Mouse (Mus musculus) embryonic facial prominence, embryonic 12.5 days (tissue): ENCODE data around the gene Smad9. TPM values are rescaled to one million over a fixed set of nuclear protein-coding genes. Genes with fewer than 3 reads are reported as not detected.

Source experiments
- ATAC-seq: fragments of 200-750 bp; cut with Nextera tagmentation; 2 replicates; pipeline ENCODE4 v1.8.0; 2017; ENCODE audit not compliant: insufficient number of reproducible peaks, insufficient read depth, low FRiP score, low TSS enrichment
- H3K27ac ChIP-seq: fragments of 300-500 bp; sonication (generic); 2 replicates; pipeline ENCODE4 v1.5.1; 2016; ENCODE audit warnings: mild to moderate bottlenecking
- H3K27me3 ChIP-seq: fragments of 300-500 bp; sonication (generic); 2 replicates; pipeline ENCODE4 v1.6.1; 2016; ENCODE audit warnings: mild to moderate bottlenecking, moderate library complexity
- H3K36me3 ChIP-seq: fragments of 300-500 bp; sonication (generic); 2 replicates; pipeline ENCODE4 v1.6.1; 2016; ENCODE audit warnings: mild to moderate bottlenecking
- H3K4me1 ChIP-seq: fragments of 300-500 bp; sonication (generic); 2 replicates; pipeline ENCODE4 v1.6.1; 2016
- H3K4me2 ChIP-seq: fragments of 300-500 bp; sonication (generic); replicated peaks from 2 replicates; pipeline ENCODE4 v1.6.1; 2016; ENCODE audit warnings: mild to moderate bottlenecking, moderate library complexity
- H3K4me3 ChIP-seq: fragments of 300-500 bp; sonication (generic); 2 replicates; pipeline ENCODE4 v1.5.1; 2016; ENCODE audit warnings: mild to moderate bottlenecking
- H3K9ac ChIP-seq: fragments of 300-500 bp; sonication (generic); 2 replicates; pipeline ENCODE4 v1.6.1; 2016; ENCODE audit warnings: mild to moderate bottlenecking, moderate library complexity
- H3K9me3 ChIP-seq: fragments of 300-500 bp; sonication (generic); 2 replicates; pipeline ENCODE4 v1.6.1; 2016; ENCODE audit warnings: mild to moderate bottlenecking, moderate library complexity
- WGBS: fragments of 180-500 bp; shearing (Covaris S2); methylation state at CpG from one replicate; pipeline ENCODE4 v1.1.7; 2016; 5-methylcytosine and 5-hydroxymethylcytosine counted together
- polyA plus RNA-seq: library from polyadenylated mRNA; unstranded; fragments of >200 nt; fragmentation: Nextera tagmentation; extraction: Ambion mirVana; gene quantifications from 2 replicates; pipeline ENCODE4 v1.2.1, GENCODE M21; 2016

Gene Smad9
- polyA plus RNA-seq, 1 experiment from 2014 or later: 1.2 TPM

DNA sequence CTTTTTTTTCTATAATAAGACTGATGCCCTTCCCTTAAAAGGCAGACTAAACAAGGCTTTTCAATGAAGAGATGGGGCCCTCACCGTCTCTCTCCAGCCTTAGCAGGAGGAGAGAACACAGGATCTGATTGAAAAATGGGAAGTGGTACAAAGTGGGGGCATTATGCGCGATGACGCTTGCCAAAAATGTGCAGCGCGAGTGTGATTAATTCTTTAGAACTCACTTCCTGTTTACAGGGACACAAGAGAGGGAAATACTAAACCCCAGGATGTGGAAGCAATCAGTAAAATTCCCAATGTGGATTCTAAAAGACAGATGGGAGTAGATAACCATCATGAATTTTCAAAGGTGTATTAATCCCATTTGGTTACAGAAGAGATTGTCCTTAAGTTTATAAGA lies 59.2 kb downstream of the Smad9 start:
- Histone ChIP-seq H3K27ac (no peak overlapping the region), H3K9me3 (no peaks in the 10 kb centered on the region), H3K36me3 (no peaks in the 10 kb centered on the region), H3K4me2 (no peak overlapping the region), H3K4me3 (no peak overlapping the region), H3K4me1 (no peaks in the 10 kb centered on the region), H3K27me3 (no peaks in the 10 kb centered on the region), H3K9ac (no peak overlapping the region)
- no peak for ATAC-seq
- WGBS: 71% methylated on average over 6 of the region's 6 CpGs

DNA sequence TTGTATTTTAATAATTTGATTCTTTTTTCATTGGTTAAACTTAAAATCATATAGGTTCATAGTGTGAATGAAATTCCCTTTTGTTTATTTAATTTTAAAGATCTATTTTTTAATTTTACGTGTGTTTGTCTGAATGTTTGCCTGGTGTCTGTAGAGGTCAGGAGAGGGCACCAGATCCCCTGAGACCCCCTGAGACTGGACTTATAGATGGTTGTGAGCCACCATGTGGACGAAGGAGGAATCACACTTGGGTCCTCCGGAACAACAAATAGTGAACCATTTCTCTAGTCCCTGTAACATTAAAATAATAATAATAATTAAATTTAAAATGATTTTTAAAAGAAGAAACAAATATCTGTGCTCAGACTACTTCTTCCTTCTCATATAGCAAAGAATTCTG lies 59.9 kb downstream of the Smad9 start:
- Histone ChIP-seq H3K9me3 (no peaks in the 10 kb centered on the region), H3K4me1 (no peaks in the 10 kb centered on the region), H3K4me3 (no peak overlapping the region), H3K36me3 (no peaks in the 10 kb centered on the region), H3K9ac (no peak overlapping the region), H3K27me3 (no peaks in the 10 kb centered on the region), H3K4me2 (no peak overlapping the region), H3K27ac (no peak overlapping the region)
- 15% methylated on average over 3 of the region's 3 CpGs for WGBS
- no peak for ATAC-seq

DNA sequence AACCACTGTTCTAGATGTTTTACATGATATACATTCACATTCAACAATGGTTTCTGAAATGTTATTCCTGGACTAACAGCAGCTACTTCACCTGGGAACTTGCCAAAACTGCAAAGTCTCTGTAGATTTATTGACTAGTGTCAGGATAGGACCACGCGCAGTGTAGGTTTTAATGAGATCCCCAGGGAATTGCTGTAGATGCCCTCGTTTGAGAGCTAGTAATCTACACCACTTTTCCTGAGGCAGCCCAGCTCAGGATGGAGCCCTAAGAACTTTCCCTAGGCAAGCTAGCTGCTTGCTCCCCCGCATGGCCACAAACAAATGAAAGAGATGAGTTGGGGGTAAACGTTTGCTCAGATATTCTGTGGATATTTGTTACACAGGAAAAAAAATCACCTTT lies 67.1 kb downstream of the Smad9 start:
- WGBS: 67% methylated on average over 5 of the region's 5 CpGs
- H3K4me2 ChIP-seq: no peak overlapping the region
- ATAC-seq: no peak
- no peak overlapping the region for H3K9ac ChIP-seq
- H3K27ac ChIP-seq: no peak overlapping the region
- no peak overlapping the region for H3K4me3 ChIP-seq
- H3K36me3 ChIP-seq: no peaks in the 10 kb centered on the region
- no peaks in the 10 kb centered on the region for H3K27me3 ChIP-seq
- no peaks in the 10 kb centered on the region for H3K4me1 ChIP-seq
- H3K9me3 ChIP-seq: no peaks in the 10 kb centered on the region

DNA sequence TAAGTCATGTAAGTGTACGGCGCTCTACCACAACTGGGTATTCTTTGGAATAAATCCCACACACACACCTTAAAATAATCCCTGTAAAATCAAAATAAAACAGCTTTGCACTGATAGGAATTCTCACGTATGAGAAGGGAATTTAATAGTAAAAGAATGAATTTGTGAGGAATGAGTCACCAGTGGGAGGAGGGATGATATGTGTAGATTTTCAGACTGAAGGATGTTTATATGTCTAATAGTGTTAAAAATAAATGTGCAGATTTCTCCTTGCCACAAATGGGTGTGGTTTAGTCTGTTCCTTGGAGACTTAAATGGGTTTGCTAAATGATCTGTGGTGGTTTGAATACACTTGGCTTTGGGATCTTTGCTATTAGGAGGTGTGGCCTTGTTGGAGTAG lies 77.1 kb downstream of the Smad9 start:
- no peak overlapping the region for H3K4me2 ChIP-seq
- no peak overlapping the region for H3K4me3 ChIP-seq
- no peak overlapping the region for H3K27ac ChIP-seq
- ATAC-seq: no peak
- H3K36me3 ChIP-seq: no peaks in the 10 kb centered on the region
- no peaks in the 10 kb centered on the region for H3K27me3 ChIP-seq
- H3K9me3 ChIP-seq: no peaks in the 10 kb centered on the region
- peaks cover 4% of the 10 kb centered on the region; the same call in 1 of the 2 replicates for H3K4me1 ChIP-seq
- no peak overlapping the region for H3K9ac ChIP-seq
- 75% methylated on average over 3 of the region's 3 CpGs for WGBS

DNA sequence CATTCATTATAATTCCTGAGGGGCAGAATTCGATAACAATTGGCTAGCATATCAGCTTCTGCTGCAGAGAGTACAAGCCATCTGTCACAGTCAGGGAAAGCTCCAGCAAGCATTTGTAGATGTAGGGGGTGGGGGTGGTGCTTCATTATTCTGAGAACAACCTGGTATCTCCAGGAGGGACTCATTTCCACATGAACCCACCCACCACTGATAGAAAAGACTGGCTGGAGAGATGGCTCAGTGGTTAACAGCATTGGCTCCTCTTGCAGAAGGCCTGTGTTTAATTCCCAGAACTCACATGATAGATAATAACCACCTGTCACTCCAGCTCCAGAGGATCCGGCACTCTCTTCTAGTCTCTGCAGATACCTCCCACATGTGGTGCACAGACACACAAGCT lies 80.0 kb downstream of the Smad9 start:
- ATAC-seq: no peak
- Histone ChIP-seq H3K27me3 (no peaks in the 10 kb centered on the region), H3K9ac (no peak overlapping the region), H3K27ac (no peak overlapping the region), H3K36me3 (no peaks in the 10 kb centered on the region), H3K4me3 (no peak overlapping the region), H3K4me1 (peaks cover 4% of the 10 kb centered on the region; the same call in 1 of the 2 replicates), H3K9me3 (no peaks in the 10 kb centered on the region), H3K4me2 (no peak overlapping the region)
- 57% methylated on average over 2 of the region's 2 CpGs for WGBS

Other genes with a start within 250 kb of the Smad9 start
- gene Supt20, start 62.8 kb upstream of the Smad9 start, polyA plus RNA-seq: 139 and 142 TPM in 2 replicates
- gene Gm21958, start 41.2 kb upstream of the Smad9 start, polyA plus RNA-seq: 1.5 and 2.1 TPM in 2 replicates
- 140 and 146 TPM in 2 replicates for gene Exosc8, start 20.2 kb upstream of the Smad9 start, polyA plus RNA-seq
- gene Alg5, start 20.0 kb upstream of the Smad9 start, polyA plus RNA-seq: 44.6 and 45.1 TPM in 2 replicates
- 67.3 and 72.4 TPM in 2 replicates for gene Rfxap, start 52.2 kb downstream of the Smad9 start, polyA plus RNA-seq
- 0.29 and 0.42 TPM in 2 replicates for gene Sertm1, start 160.3 kb downstream of the Smad9 start, polyA plus RNA-seq